Mouse (Mus musculus): Measurements from ENCODE around the gene Lrig1.

GRCm38 (mm10) chr6:94620287-94620686 is 79.7 kb downstream of the Lrig1 start:
- TF ChIP-seq FLI1 (IDR thresholded peaks at IDR 0.05; ENCODE audit: low read length) (no peak), GATA1 (IDR thresholded peaks at IDR 0.05; ENCODE audit: borderline replicate concordance, low read length) (no peak)

Measured in megakaryocyte, embryonic 14.5 days (primary cell).